Comparison of ENCODE assay signal across 10 mouse cellular contexts in the genomic region with DNA sequence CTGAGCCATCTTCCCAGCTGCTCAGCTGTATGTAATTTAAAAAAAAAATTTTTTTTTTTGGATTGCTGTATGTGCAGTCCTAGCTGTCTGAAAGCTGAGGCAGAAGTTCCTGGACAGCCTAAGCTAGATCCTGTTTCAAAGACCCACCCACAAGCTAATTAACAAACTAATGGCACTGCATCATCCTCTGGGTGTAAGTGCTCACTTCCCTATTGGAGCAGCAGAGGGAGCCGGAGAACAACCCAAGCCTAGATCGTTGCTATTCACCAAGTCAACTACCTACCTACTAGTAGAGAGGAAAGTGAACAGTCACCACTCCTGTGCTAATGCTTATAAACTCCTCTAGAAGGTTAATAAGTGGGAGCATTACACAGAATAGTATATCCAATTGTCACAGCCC. TPM values are rescaled to one million over a fixed set of nuclear protein-coding genes. Genes with fewer than 3 reads are reported as not detected.
DNase-seq lines count a peak whose midpoint lies in the region; ATAC-seq lines count a peak whose summit lies in the region.
"Had no signal": no experiment of that assay in that cellular context is flagged by ENCODE, and none has a peak within 500 bp of the region (broad histone marks: within the 10 kb centered on the region; RNA-seq: fewer than 3 reads in every experiment).

No protein-coding gene starts in this region.

- peaks cover 97% of the 10 kb centered on the region for H3K36me3 ChIP-seq in liver, embryonic 12.5 days
- H3K36me3 ChIP-seq in neural tube, embryonic 14.5 days (ENCODE audit: control insufficient read depth, insufficient read depth, low read length), result peaks cover 65% of the 10 kb centered on the region

- WGBS in liver, embryonic 12.5 days (ENCODE audit: insufficient replicate concordance), result 48% methylated on average over 2 of the region's 2 CpGs
- WGBS in neural tube, embryonic 14.5 days, result 51% methylated on average over 2 of the region's 2 CpGs

- peak; percentile 32 to 78 for DNase-seq in adrenal gland, adult (ENCODE audit: inconsistent age in 2 of 2, low spot score in 1 of 2)
- no peak for DNase-seq in adrenal gland, postnatal 25 days
- peak; percentile 38 for DNase-seq in Muller cell, postnatal 12 days (ENCODE audit: inconsistent ontology term)
- peak; percentile 72 to 75 for DNase-seq in cerebellum, postnatal 14 days
- peak; percentile 14 for DNase-seq in gastrocnemius, postnatal 14 days
- DNase-seq in kidney, adult 18-20 months, result peak; percentile 65

- H3K27me3 ChIP-seq in liver, embryonic 12.5 days (replicated peaks), result no peaks in the 10 kb centered on the region
- no peaks in the 10 kb centered on the region for H3K27me3 ChIP-seq in neural tube, embryonic 14.5 days (ENCODE audit: control insufficient read depth, insufficient read depth, low read length)
- H3K27me3 ChIP-seq: heart, embryonic 15.5 days; stomach, embryonic 15.5 days had no signal

- H3K4me1 ChIP-seq in liver, embryonic 12.5 days, result peaks cover 16% of the 10 kb centered on the region
- no peaks in the 10 kb centered on the region for H3K4me1 ChIP-seq in neural tube, embryonic 14.5 days (ENCODE audit: control insufficient read depth, insufficient read depth, low read length)
- H3K4me1 ChIP-seq: heart, embryonic 15.5 days; stomach, embryonic 15.5 days had no signal

- H3K9ac ChIP-seq in liver, embryonic 12.5 days, result no peak overlapping the region
- no peak overlapping the region for H3K9ac ChIP-seq in neural tube, embryonic 14.5 days (replicated peaks; ENCODE audit: low read depth, low read length)
- H3K9ac ChIP-seq: heart, embryonic 15.5 days; stomach, embryonic 15.5 days had no signal

- no peak overlapping the region for H3K4me2 ChIP-seq in liver, embryonic 12.5 days
- no peak overlapping the region for H3K4me2 ChIP-seq in neural tube, embryonic 14.5 days (ENCODE audit: low read depth, low read length)
- H3K4me2 ChIP-seq: heart, embryonic 15.5 days; stomach, embryonic 15.5 days had no signal

- H3K9me3 ChIP-seq in liver, embryonic 12.5 days (replicated peaks), result no peaks in the 10 kb centered on the region
- H3K9me3 ChIP-seq in neural tube, embryonic 14.5 days (ENCODE audit: control insufficient read depth, low read length), result no peaks in the 10 kb centered on the region
- H3K9me3 ChIP-seq: heart, embryonic 15.5 days; stomach, embryonic 15.5 days had no signal

- intact Hi-C loops in gastrocnemius, postnatal 14 days (cut with DNase I; ENCODE audit: low total_unique reads), result loop anchor here (10.0 kb wide), 1 partner anchor 447 kb away; no protein-coding TSS in a partner anchor

- no peak overlapping the region for H3K4me3 ChIP-seq in liver, embryonic 12.5 days
- no peak overlapping the region for H3K4me3 ChIP-seq in neural tube, embryonic 14.5 days (ENCODE audit: low read depth, low read length)
- H3K4me3 ChIP-seq: heart, embryonic 15.5 days; stomach, embryonic 15.5 days had no signal

- H3K27ac ChIP-seq in liver, embryonic 12.5 days, result no peak overlapping the region
- H3K27ac ChIP-seq in neural tube, embryonic 14.5 days (ENCODE audit: low read depth, low read length), result no peak overlapping the region
- H3K27ac ChIP-seq: heart, embryonic 15.5 days; stomach, embryonic 15.5 days had no signal

- peak; percentile 37; the same call in 1 of the 2 replicates for ATAC-seq in liver, embryonic 12.5 days
- peak; percentile 82 for ATAC-seq in neural tube, embryonic 14.5 days (ENCODE audit: low read depth)

RNA-seq across cellular contexts. Expression of a gene that starts 52.6 kb away (rescaled TPM):
- 50.5 and 67.1 TPM in 2 replicates for total RNA-seq in adrenal gland, postnatal 25 days (2021)
- 10 to 100 TPM; 22.2 to 24.4 TPM for total RNA-seq in gastrocnemius, postnatal 14 days (2021)
- 27.4 and 29.4 TPM in 2 replicates for polyA plus RNA-seq in liver, embryonic 12.5 days (2016; fragmentation: Nextera tagmentation; extraction: Ambion mirVana)
- 28.3 and 30.4 TPM in 2 replicates for polyA plus RNA-seq in neural tube, embryonic 14.5 days (2014; fragmentation: Nextera tagmentation; extraction: Ambion mirVana)

RNA-seq across cellular contexts. Expression of a gene that starts 58.4 kb away (rescaled TPM):
- 106 and 135 TPM in 2 replicates for total RNA-seq in adrenal gland, postnatal 25 days (2021)
- 10 to 100 TPM; 46.9 to 47.0 TPM for total RNA-seq in gastrocnemius, postnatal 14 days (2021)
- 34.8 and 36.8 TPM in 2 replicates for polyA plus RNA-seq in liver, embryonic 12.5 days (2016; fragmentation: Nextera tagmentation; extraction: Ambion mirVana)
- 37.5 and 63.9 TPM in 2 replicates for polyA plus RNA-seq in neural tube, embryonic 14.5 days (2014; fragmentation: Nextera tagmentation; extraction: Ambion mirVana)
